Mouse (Mus musculus) MEL (cell line): ENCODE results near the gene Fhad1. TPM values are rescaled to one million over a fixed set of nuclear protein-coding genes. Genes with fewer than 3 reads are reported as not detected.
"Not testable (repeated sequence)": the region's sequence is repeated elsewhere in the genome, so short reads cannot be mapped to it uniquely, and the experiment has no call there.

ENCODE experiments used
- DNase-seq: peaks from one replicate; pipeline ENCODE4 v3.0.0; 2011; ENCODE audit warnings: low read depth, low spot score
- H3K27ac ChIP-seq: 2 replicates; pipeline ENCODE4 v1.5.1; 2012; ENCODE audit warnings: low read depth, mild to moderate bottlenecking, control low read depth, low read length, moderate library complexity; ENCODE audit not compliant: control insufficient read depth
- H3K27me3 ChIP-seq, 2 experiments: fragments of 150-350 bp in 1 of 2; sonication (generic) in 1 of 2; 2 replicates each; pipeline ENCODE4 v1.6.1; 2012; ENCODE audit warnings: low read length in 2 of 2, mild to moderate bottlenecking in 2 of 2, improper control_type of control experiment in 1 of 2, moderate library complexity in 1 of 2; ENCODE audit not compliant: insufficient read depth in 2 of 2, control insufficient read depth in 1 of 2
- H3K36me3 ChIP-seq, 2 experiments: 2 replicates each; pipeline ENCODE4 v1.6.1; 2012 to 2014; ENCODE audit warnings: low read length in 2 of 2, improper control_type of control experiment in 1 of 2, inconsistent platforms in 1 of 2, mild to moderate bottlenecking in 1 of 2; ENCODE audit not compliant: insufficient read depth in 2 of 2, control insufficient read depth in 1 of 2
- H3K4me1 ChIP-seq, 2 experiments: fragments of 150-350 bp in 1 of 2; sonication (generic) in 1 of 2; 2 replicates each; pipeline ENCODE4 v1.6.1; 2012; ENCODE audit warnings: low read length in 2 of 2, improper control_type of control experiment in 1 of 2, mild to moderate bottlenecking in 1 of 2; ENCODE audit not compliant: insufficient read depth in 2 of 2, control insufficient read depth in 1 of 2
- H3K4me3 ChIP-seq, 2 experiments: fragments of 150-350 bp in 1 of 2; sonication (generic) in 1 of 2; 2 replicates each; pipeline ENCODE4 v1.5.1; 2012; ENCODE audit warnings: low read depth in 2 of 2, low read length in 2 of 2, mild to moderate bottlenecking in 2 of 2, moderate library complexity in 2 of 2, control low read depth in 1 of 2, improper control_type of control experiment in 1 of 2; ENCODE audit not compliant: control insufficient read depth in 1 of 2, insufficient read depth in 1 of 2
- H3K79me2 ChIP-seq: 2 replicates; pipeline ENCODE4 v1.6.1; 2012; ENCODE audit warnings: mild to moderate bottlenecking, low read length, moderate library complexity; ENCODE audit not compliant: control insufficient read depth, poor library complexity, insufficient read depth
- H3K9ac ChIP-seq: 2 replicates; pipeline ENCODE4 v1.6.1; 2012; ENCODE audit warnings: low read depth, mild to moderate bottlenecking, control low read depth, low read length, moderate library complexity; ENCODE audit not compliant: control insufficient read depth, poor library complexity, severe bottlenecking
- H3K9me3 ChIP-seq: fragments of 150-350 bp; sonication (generic); replicated peaks from 2 replicates; pipeline ENCODE4 v1.6.1; 2012; ENCODE audit warnings: mild to moderate bottlenecking, low read length, improper control_type of control experiment, moderate library complexity; ENCODE audit not compliant: insufficient read depth
- BHLHE40 ChIP-seq: IDR thresholded peaks from 2 replicates; pipeline ENCODE4 v1.6.1; 2012; ENCODE audit warnings: low read depth, mild to moderate bottlenecking, inconsistent platforms, low read length, improper control_type of control experiment, borderline replicate concordance
- CHD1 ChIP-seq: IDR thresholded peaks from 2 replicates; pipeline ENCODE4 v1.6.1; 2012; ENCODE audit warnings: low read depth, mild to moderate bottlenecking, inconsistent platforms, low read length, improper control_type of control experiment
- CHD2 ChIP-seq: IDR thresholded peaks from 2 replicates; pipeline ENCODE4 v1.6.1; 2011; ENCODE audit warnings: low read length, improper control_type of control experiment
- CTCF ChIP-seq, 3 experiments: IDR thresholded peaks in 2 of 3; conservative IDR thresholded peaks in 1 of 3; 2 replicates each; pipeline ENCODE4 v1.5.1; 2011 to 2012; ENCODE audit warnings: low read length in 3 of 3, low read depth in 2 of 3, mild to moderate bottlenecking in 2 of 3, improper control_type of control experiment in 1 of 3, inconsistent platforms in 1 of 3, mixed read lengths in 1 of 3, moderate library complexity in 1 of 3; ENCODE audit not compliant: control insufficient read depth in 1 of 3, insufficient read depth in 1 of 3, poor library complexity in 1 of 3, severe bottlenecking in 1 of 3
- EP300 ChIP-seq, 2 experiments: IDR thresholded peaks; 2 replicates each; pipeline ENCODE4 v1.6.1; 2011; ENCODE audit warnings: improper control_type of control experiment in 2 of 2, low read length in 2 of 2, low read depth in 1 of 2, mild to moderate bottlenecking in 1 of 2
- ETS1 ChIP-seq: IDR thresholded peaks from 2 replicates; pipeline ENCODE4 v1.6.1; 2012; ENCODE audit warnings: low read depth, mild to moderate bottlenecking, inconsistent platforms, low read length, improper control_type of control experiment, moderate library complexity
- GABPA ChIP-seq: IDR thresholded peaks from 2 replicates; pipeline ENCODE4 v1.6.1; 2012; ENCODE audit warnings: low read depth, mild to moderate bottlenecking, inconsistent platforms, low read length, improper control_type of control experiment, moderate library complexity
- HCFC1 ChIP-seq: IDR thresholded peaks from 2 replicates; pipeline ENCODE4 v1.6.1; 2012; ENCODE audit warnings: low read depth, mild to moderate bottlenecking, inconsistent platforms, low read length, improper control_type of control experiment, moderate library complexity
- JUND ChIP-seq: IDR thresholded peaks from 2 replicates; pipeline ENCODE4 v1.6.1; 2011; ENCODE audit warnings: low read depth, mild to moderate bottlenecking, improper control_type of control experiment, low read length
- MAFK ChIP-seq: IDR thresholded peaks from 2 replicates; pipeline ENCODE4 v1.6.1; 2011; ENCODE audit warnings: low read depth, mild to moderate bottlenecking, low read length, improper control_type of control experiment, borderline replicate concordance
- MAX ChIP-seq: IDR thresholded peaks from 2 replicates; pipeline ENCODE4 v1.6.1; 2011; ENCODE audit warnings: low read length, improper control_type of control experiment
- MAZ ChIP-seq: IDR thresholded peaks from 2 replicates; pipeline ENCODE4 v1.6.1; 2012; ENCODE audit warnings: low read depth, mild to moderate bottlenecking, inconsistent platforms, low read length, improper control_type of control experiment
- MXI1 ChIP-seq: IDR thresholded peaks from 2 replicates; pipeline ENCODE4 v1.6.1; 2011; ENCODE audit warnings: mild to moderate bottlenecking, low read depth, low read length, improper control_type of control experiment
- MYB ChIP-seq: IDR thresholded peaks from 2 replicates; pipeline ENCODE4 v1.6.1; 2011; ENCODE audit warnings: mild to moderate bottlenecking, low read depth, low read length, improper control_type of control experiment
- NELFE ChIP-seq: IDR thresholded peaks from 2 replicates; pipeline ENCODE4 v1.6.1; 2011; ENCODE audit warnings: low read depth, low read length, improper control_type of control experiment
- NRF1 ChIP-seq: IDR thresholded peaks from 2 replicates; pipeline ENCODE4 v1.6.1; 2014; ENCODE audit warnings: low read depth, mild to moderate bottlenecking, inconsistent platforms, low read length, improper control_type of control experiment, moderate library complexity; ENCODE audit not compliant: poor library complexity, insufficient read depth, severe bottlenecking
- POLR2A ChIP-seq, 2 experiments: IDR thresholded peaks; 2 replicates each; pipeline ENCODE4 v1.6.1; 2011 to 2012; ENCODE audit warnings: low read length in 2 of 2, mild to moderate bottlenecking in 2 of 2, control low read depth in 1 of 2, improper control_type of control experiment in 1 of 2, low read depth in 1 of 2, moderate library complexity in 1 of 2; ENCODE audit not compliant: control insufficient read depth in 1 of 2, insufficient read depth in 1 of 2, poor library complexity in 1 of 2
- POLR2AphosphoS2 ChIP-seq: IDR thresholded peaks from 2 replicates; pipeline ENCODE4 v1.6.1; 2011; ENCODE audit warnings: low read length, improper control_type of control experiment
- POLR2AphosphoS5 ChIP-seq: IDR thresholded peaks from 2 replicates; pipeline ENCODE4 v1.6.1; 2012; ENCODE audit warnings: low read depth, borderline replicate concordance, mild to moderate bottlenecking, inconsistent platforms, low read length, moderate library complexity, mixed read lengths
- RCOR1 ChIP-seq: IDR thresholded peaks from 2 replicates; pipeline ENCODE4 v1.6.1; 2012; ENCODE audit warnings: low read depth, mild to moderate bottlenecking, inconsistent platforms, low read length, improper control_type of control experiment
- SIN3A ChIP-seq: IDR thresholded peaks from 2 replicates; pipeline ENCODE4 v1.6.1; 2012; ENCODE audit warnings: low read length, improper control_type of control experiment, inconsistent platforms
- TBP ChIP-seq: IDR thresholded peaks from 2 replicates; pipeline ENCODE4 v1.8.0; 2011; ENCODE audit warnings: low read depth, low read length, improper control_type of control experiment
- UBTF ChIP-seq: IDR thresholded peaks from 2 replicates; pipeline ENCODE4 v1.6.1; 2012; ENCODE audit warnings: low read depth, mild to moderate bottlenecking, inconsistent platforms, low read length, improper control_type of control experiment, moderate library complexity, borderline replicate concordance; ENCODE audit not compliant: insufficient read depth
- ZKSCAN1 ChIP-seq: IDR thresholded peaks from 2 replicates; pipeline ENCODE4 v1.6.1; 2012; ENCODE audit warnings: low read depth, mild to moderate bottlenecking, inconsistent platforms, low read length, improper control_type of control experiment, moderate library complexity
- polyA plus RNA-seq, 2 experiments: library from polyadenylated mRNA; stranded (reverse) in 1 of 2; unstranded in 1 of 2; fragments of >175 nt in 1 of 2; fragments of >200 nt in 1 of 2; gene quantifications; 2 replicates each; pipeline versions ENCODE4 v1.2.1 to v1.2.4; 2012; ENCODE audit warnings: low replicate concordance in 2 of 2, low read depth in 1 of 2; ENCODE audit not compliant: insufficient read length in 2 of 2, insufficient read depth in 1 of 2, missing spikeins in 1 of 2
- total RNA-seq: library from RNA; depleted of rRNA; stranded (reverse); fragments of 300-350 nt; gene quantifications from 2 replicates; pipeline ENCODE4 v1.2.3, GENCODE M21; 2012

The Fhad1 gene
- total and polyA plus RNA-seq, 3 experiments, result not detected

DNA sequence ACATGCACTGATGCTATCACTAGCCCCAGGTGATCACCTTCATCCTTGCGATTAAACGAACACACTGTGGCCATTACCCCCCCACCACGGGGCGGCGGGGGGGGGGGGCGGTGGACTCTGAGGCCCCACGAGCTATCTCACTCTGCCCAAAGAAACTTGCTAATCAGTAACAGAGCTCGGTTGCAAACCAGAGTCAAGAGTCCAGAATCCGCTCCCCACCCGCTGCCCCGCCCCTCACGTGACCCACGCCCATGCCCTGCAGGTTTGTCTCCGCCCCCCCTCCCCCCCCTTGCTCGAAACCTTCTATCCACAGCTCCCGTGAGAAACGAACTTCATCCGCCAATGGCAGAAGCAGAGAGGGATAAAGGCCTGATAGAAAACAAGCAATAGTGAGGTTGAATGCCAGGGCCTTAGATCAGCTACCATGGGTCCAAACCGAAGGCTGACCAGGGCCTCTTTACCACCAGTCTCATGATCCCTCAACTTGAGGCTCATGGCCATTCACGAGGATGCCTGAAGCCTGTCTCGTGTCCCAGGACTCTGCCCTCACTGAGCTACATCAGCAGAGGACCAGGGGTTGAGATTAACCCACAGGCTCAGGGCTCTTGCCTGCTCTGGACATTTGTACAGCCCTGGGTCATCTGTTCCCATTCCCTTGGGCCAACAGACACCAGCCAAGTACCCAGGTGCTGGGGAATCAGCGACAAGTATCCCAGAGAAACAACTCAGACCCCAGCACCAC is 37.7 kb upstream of the Fhad1 start:
- no peaks in the 10 kb centered on the region for H3K79me2 ChIP-seq
- H3K27ac ChIP-seq, result no peak overlapping the region
- H3K36me3 ChIP-seq, result no peaks in the 10 kb centered on the region
- no peak overlapping the region for H3K4me3 ChIP-seq
- no peak for TF ChIP-seq JUND
- TF ChIP-seq CHD2, result no peak
- no peak for TF ChIP-seq MAX
- no peak for TF ChIP-seq MXI1
- TF ChIP-seq POLR2AphosphoS2, result no peak
- no peaks in the 10 kb centered on the region for H3K27me3 ChIP-seq
- H3K4me1 ChIP-seq, result no peaks in the 10 kb centered on the region
- H3K9ac ChIP-seq, result no peak overlapping the region
- DNase-seq, result no peak
- H3K9me3 ChIP-seq, result no peaks in the 10 kb centered on the region

DNA sequence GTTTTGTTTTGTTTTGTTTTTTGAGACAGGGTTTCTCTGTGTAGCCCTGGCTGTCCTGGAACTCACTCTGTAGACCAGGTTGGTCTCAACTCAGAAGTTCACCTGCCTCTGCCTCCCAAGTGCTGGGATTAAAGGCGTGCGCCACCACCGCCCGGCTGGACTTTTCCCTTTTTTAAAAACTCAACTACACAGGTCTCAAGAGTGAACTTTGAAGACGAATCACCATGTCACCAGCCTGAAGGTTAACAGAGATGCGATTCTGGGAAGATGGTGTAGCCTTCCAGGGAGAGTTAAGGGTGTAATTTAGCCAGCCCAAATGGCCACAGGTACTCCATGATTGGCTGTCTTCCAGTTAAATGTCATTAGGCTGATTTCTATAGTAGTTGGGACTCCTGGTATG is 37.0 kb upstream of the Fhad1 start:
- not testable (repeated sequence) for H3K9me3 ChIP-seq, DNase-seq, H3K27ac ChIP-seq, H3K4me3 ChIP-seq, H3K36me3 ChIP-seq, H3K79me2 ChIP-seq, H3K4me1 ChIP-seq, H3K9ac ChIP-seq, H3K27me3 ChIP-seq

- Histone ChIP-seq H3K9ac (no peak overlapping the region), H3K27ac (no peak overlapping the region), H3K36me3 (no peaks in the 10 kb centered on the region), H3K4me1 (no peaks in the 10 kb centered on the region), H3K4me3 (no peak overlapping the region), H3K9me3 (no peaks in the 10 kb centered on the region), H3K79me2 (no peaks in the 10 kb centered on the region), H3K27me3 (no peaks in the 10 kb centered on the region)
- DNase-seq, result no peak
- TF ChIP-seq ZKSCAN1 (no peak), RCOR1 (no peak), NRF1 (no peak), NELFE (no peak), SIN3A (no peak), CTCF (IDR thresholded peaks at IDR 0.05 in 2 of 3, conservative IDR thresholded peaks at IDR 0.05 in 1 of 3; ENCODE audit: control insufficient read depth in 1 of 3, insufficient read depth in 1 of 3, low read depth in 2 of 3, low read length in 3 of 3, poor library complexity in 1 of 3, severe bottlenecking in 1 of 3) (no peak), MAZ (no peak), BHLHE40 (no peak), POLR2AphosphoS5 (no peak), GABPA (no peak), ETS1 (no peak), MAFK (no peak), EP300 (IDR thresholded peaks at IDR 0.05; ENCODE audit: low read depth in 1 of 2, low read length in 2 of 2) (no peak), POLR2AphosphoS2 (no peak), TBP (no peak), HCFC1 (no peak), POLR2A (IDR thresholded peaks at IDR 0.05; ENCODE audit: control insufficient read depth in 1 of 2, insufficient read depth in 1 of 2, low read depth in 1 of 2, low read length in 2 of 2, poor library complexity in 1 of 2) (no peak), MYB (no peak), UBTF (no peak), CHD1 (no peak)
Measured at GRCm38 (mm10) chr4:142049963-142050362, 35.1 kb upstream of the Fhad1 start.
